Mouse (Mus musculus) G1E (cell line): Measurements from ENCODE around the gene Socs5. TPM values are rescaled to one million over a fixed set of nuclear protein-coding genes. Genes with fewer than 3 reads are reported as not detected.

ENCODE experiments used
- ATAC-seq: 2 replicates; pipeline ENCODE4 v1.8.0; 2016; ENCODE audit warnings: mild to moderate bottlenecking; ENCODE audit not compliant: insufficient number of reproducible peaks, poor library complexity, low FRiP score, severe bottlenecking; ENCODE audit errors: extremely low read depth
- DNase-seq: peaks from one replicate; pipeline ENCODE4 v3.0.0; 2012; ENCODE audit warnings: low spot score
- H3K27me3 ChIP-seq: 2 replicates; pipeline ENCODE4 v1.6.1; 2012; ENCODE audit warnings: mild to moderate bottlenecking, low read length, inconsistent platforms; ENCODE audit not compliant: insufficient read depth
- H3K36me3 ChIP-seq: replicated peaks from 2 replicates; pipeline ENCODE3; 2012; ENCODE audit warnings: mild to moderate bottlenecking, inconsistent platforms
- H3K4me1 ChIP-seq: 2 replicates; pipeline ENCODE4 v1.6.1; 2012; ENCODE audit warnings: low read depth, low read length, inconsistent platforms, mixed read lengths; ENCODE audit not compliant: insufficient read depth
- H3K4me3 ChIP-seq: 2 replicates; pipeline ENCODE4 v1.5.1; 2012; ENCODE audit warnings: low read depth, mild to moderate bottlenecking, inconsistent platforms, low read length, moderate library complexity, mixed read lengths
- H3K9me3 ChIP-seq: replicated peaks from 2 replicates; pipeline ENCODE4 v1.6.1; 2012; ENCODE audit warnings: inconsistent platforms
- CTCF ChIP-seq: IDR thresholded peaks from 2 replicates; pipeline ENCODE4 v1.5.1; 2012; ENCODE audit warnings: low read depth, low read length, inconsistent platforms, mixed read lengths
- GATA1 ChIP-seq: IDR thresholded peaks from 2 replicates; pipeline ENCODE4 v1.6.1; 2012; ENCODE audit warnings: borderline replicate concordance, low read length, inconsistent platforms, mixed read lengths
- GATA2 ChIP-seq: IDR thresholded peaks from 2 replicates; pipeline ENCODE4 v1.6.1; 2012; ENCODE audit warnings: low read depth, low read length, inconsistent platforms, borderline replicate concordance
- POLR2AphosphoS5 ChIP-seq: IDR thresholded peaks from 2 replicates; pipeline ENCODE4 v1.6.1; 2012; ENCODE audit warnings: low read depth, low read length, inconsistent platforms; ENCODE audit not compliant: insufficient replicate concordance
- TAL1 ChIP-seq: conservative IDR thresholded peaks from 2 replicates; pipeline ENCODE4 v1.6.1; 2012; ENCODE audit warnings: low read depth, low read length, inconsistent platforms, mixed read lengths
- polyA plus RNA-seq: library from polyadenylated mRNA; stranded (reverse); fragments of >175 nt; gene quantifications from 2 replicates; pipeline ENCODE4 v1.2.3, GENCODE M21; 2012
- total RNA-seq, 2 experiments: library from RNA; stranded (forward) in 1 of 2; stranded (reverse) in 1 of 2; fragments of 200-1000 nt in 1 of 2; fragments of >200 nt in 1 of 2; fragmentation: Nextera tagmentation in 1 of 2; gene quantifications; 2 replicates each; pipeline ENCODE4 v1.2.3; 2014 to 2017

The Socs5 gene
- total and polyA plus RNA-seq, 3 experiments = 7.9 to 13.7 (median 11.1) TPM

DNA sequence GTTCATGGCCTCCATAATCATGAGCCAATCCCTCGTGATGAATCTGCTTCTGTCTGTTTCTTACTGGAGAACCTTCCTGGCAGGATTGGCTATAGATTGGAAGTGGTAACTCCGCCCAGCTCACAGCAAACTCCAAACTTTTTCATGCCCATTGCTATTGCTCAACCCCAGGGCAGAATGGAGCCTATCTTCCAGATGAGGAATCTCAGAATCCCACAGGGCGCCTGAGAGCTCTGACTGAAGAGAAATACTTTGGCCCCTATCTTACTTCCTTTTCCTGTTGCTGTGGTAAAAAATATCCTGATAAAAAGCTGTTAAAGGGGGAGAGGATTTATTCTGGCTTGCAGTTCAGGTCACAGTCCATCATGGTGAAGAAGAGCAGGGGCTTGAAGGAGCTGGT lies 48.2 kb downstream of the Socs5 start:
- ATAC-seq (no peak), DNase-seq (no peak)
- no peaks in the 10 kb centered on the region for H3K9me3 ChIP-seq
- no peaks in the 10 kb centered on the region for H3K36me3 ChIP-seq
- peaks cover 17% of the 10 kb centered on the region for H3K27me3 ChIP-seq
- H3K4me1 ChIP-seq = peaks cover 46% of the 10 kb centered on the region
- TF ChIP-seq CTCF = no peak
- no peak overlapping the region for H3K4me3 ChIP-seq

DNA sequence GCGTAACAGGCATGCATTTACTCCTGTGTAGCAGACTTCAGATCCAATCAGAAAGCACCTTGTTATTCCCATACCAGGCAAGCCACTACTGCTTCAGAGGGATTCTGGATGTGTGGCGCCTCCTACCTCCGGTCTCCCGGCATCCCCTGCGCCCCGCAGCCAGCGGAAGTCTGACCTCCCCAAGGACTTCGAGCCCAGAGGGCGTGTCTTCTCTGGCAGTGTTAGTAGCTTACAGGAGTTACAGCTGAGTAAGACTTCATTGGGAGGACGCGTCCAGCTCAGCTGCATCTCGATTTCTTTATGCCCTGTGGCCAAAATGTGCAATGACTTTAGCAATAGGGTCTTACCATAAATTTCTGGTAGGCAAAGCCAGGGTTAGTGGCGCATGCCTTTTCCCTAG lies 50.3 kb downstream of the Socs5 start:
- peaks cover 45% of the 10 kb centered on the region for H3K4me1 ChIP-seq
- ATAC-seq = no peak
- no peak overlapping the region; the same call in 1 of the 2 replicates for H3K4me3 ChIP-seq
- peaks cover 12% of the 10 kb centered on the region for H3K27me3 ChIP-seq
- TF ChIP-seq TAL1 = no peak
- no peak for TF ChIP-seq CTCF
- TF ChIP-seq POLR2AphosphoS5 = no peak
- TF ChIP-seq GATA2 = no peak
- no peak for TF ChIP-seq GATA1
- no peaks in the 10 kb centered on the region for H3K9me3 ChIP-seq
- no peak for DNase-seq
- H3K36me3 ChIP-seq = no peaks in the 10 kb centered on the region

DNA sequence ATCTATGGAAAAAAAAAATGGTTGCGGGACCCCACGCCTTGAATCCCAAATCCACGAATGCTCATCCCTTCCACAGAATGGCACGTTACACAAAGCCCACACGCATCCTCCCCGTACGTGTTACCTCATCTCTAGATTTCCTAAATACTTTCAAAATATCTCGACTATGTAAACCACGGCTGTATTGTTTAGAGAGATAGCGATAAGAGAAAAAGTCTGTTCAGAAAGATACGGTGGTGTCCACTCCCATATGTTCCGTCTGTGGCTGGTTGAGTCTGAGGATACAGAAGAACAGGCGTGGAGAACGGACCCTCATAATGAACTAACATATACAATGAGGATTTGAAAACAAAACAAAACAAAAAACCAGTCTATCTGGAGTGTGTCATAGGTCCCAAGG lies 51.1 kb downstream of the Socs5 start:
- TF ChIP-seq TAL1 (peak; percentile 25; the same call in 1 of the 2 replicates), GATA1 (no peak)
- Histone ChIP-seq H3K36me3 (no peaks in the 10 kb centered on the region), H3K9me3 (no peaks in the 10 kb centered on the region), H3K4me1 (peaks cover 41% of the 10 kb centered on the region), H3K27me3 (peaks cover 12% of the 10 kb centered on the region), H3K4me3 (no peak overlapping the region)
- ATAC-seq = peak; percentile 56
- DNase-seq = no peak

DNA sequence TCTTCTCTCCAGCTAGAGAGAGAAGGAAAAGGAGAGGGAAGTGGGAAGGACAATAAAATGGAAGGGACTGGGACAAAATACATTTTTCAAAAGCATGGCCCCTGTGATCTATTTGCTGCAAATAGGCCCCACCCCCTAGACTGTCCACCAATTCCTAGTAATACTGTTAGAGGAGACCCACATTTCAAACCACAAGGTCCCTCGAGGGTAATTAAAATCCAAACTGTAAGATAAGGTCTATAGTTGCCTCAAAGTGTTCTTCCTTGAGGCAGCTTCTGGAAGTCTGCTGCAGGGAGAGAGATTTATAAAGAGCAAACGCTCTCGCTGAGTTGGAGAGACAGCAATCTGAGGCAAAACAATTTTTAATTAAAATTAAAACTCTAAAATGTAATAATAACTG lies 52.8 kb downstream of the Socs5 start:
- no peaks in the 10 kb centered on the region for H3K9me3 ChIP-seq
- peaks cover 41% of the 10 kb centered on the region for H3K4me1 ChIP-seq
- H3K36me3 ChIP-seq = no peaks in the 10 kb centered on the region
- ATAC-seq = no peak
- no peak overlapping the region for H3K4me3 ChIP-seq
- no peak for DNase-seq
- peaks cover 15% of the 10 kb centered on the region for H3K27me3 ChIP-seq
- TF ChIP-seq GATA1 (no peak), POLR2AphosphoS5 (no peak), GATA2 (no peak), TAL1 (no peak), CTCF (no peak)

DNA sequence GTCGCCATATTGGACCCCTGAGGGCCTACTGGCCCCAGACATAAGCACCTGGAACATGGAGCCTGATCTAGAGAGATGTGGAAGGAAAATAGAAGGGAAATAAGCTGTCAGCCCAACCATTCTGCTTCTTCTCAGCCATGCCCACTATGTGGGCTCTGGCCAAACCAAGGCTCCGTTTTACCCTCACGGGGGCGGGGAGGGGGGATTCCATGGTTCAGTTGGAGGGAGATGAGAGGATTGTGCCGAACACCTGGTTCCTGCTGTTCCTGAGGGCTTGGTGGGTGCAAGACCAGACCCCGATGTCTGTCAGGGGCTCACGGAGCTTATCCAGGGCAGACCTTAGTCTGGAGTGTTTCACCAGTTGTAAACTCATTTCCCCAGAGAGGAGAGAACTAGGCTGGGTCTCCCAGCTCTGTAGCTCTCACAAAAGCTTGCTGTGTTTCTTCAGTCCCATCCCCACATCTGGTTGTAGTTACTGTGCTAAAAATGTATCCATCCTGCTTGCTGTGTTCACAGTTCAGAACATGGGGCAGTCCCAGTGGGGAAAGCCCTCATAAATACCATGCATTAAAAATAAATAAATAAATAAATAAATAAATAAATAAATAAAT lies 56.9 kb downstream of the Socs5 start:
- no peak for ATAC-seq
- TF ChIP-seq POLR2AphosphoS5 (no peak), CTCF (no peak)
- Histone ChIP-seq H3K27me3 (peaks cover 13% of the 10 kb centered on the region), H3K36me3 (no peaks in the 10 kb centered on the region), H3K9me3 (peaks cover 5% of the 10 kb centered on the region; the same call in 1 of the 2 replicates), H3K4me3 (no peak overlapping the region), H3K4me1 (peaks cover 6% of the 10 kb centered on the region)
- no peak for DNase-seq

DNA sequence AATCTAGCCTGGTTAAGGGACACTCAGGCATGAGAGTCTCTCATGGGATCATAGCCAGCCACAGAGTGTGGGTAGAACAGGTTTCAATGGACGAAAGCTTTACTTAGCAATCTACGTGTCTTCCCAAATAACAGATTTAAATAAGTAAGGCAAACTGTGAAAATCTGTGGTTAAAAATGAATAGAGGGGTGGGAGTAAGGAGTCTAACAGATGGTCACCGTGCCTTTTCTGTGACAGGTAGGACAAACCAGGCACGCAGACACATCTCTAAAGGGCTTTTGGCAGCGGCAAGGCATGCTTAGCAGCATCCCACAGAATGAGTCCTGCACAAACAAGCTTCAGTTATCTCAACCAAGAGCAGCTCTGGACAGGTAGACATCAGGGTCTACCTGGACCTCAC lies 59.9 kb downstream of the Socs5 start:
- Histone ChIP-seq H3K4me3 (no peak overlapping the region), H3K4me1 (no peaks in the 10 kb centered on the region; the same call in 1 of the 2 replicates), H3K9me3 (peaks cover 5% of the 10 kb centered on the region; the same call in 1 of the 2 replicates), H3K27me3 (peaks cover 22% of the 10 kb centered on the region), H3K36me3 (no peaks in the 10 kb centered on the region)
- no peak for TF ChIP-seq GATA1
- no peak for TF ChIP-seq POLR2AphosphoS5
- TF ChIP-seq GATA2 = no peak
- TF ChIP-seq TAL1 = no peak
- TF ChIP-seq CTCF = no peak
- ATAC-seq (no peak), DNase-seq (no peak)

DNA sequence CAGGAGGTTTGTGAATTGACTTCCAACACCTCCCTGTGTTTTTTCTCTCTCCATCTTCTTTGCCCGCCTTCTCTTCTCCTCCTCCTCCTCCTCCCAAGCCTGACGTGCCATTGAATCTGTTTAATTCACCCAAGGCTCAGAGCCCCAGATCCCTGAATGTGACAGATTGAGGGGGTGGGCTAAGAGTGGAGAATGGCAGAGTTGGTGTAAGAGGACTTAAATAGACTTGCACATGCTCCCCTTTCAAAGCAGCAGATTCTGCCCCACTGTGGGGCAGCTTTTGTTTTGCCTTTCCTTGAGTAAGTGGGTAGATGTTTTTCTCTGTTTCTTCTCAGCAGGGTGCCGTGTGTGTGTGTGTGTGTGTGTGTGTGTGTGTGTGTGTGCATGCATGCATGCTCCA lies 61.6 kb downstream of the Socs5 start:
- Histone ChIP-seq H3K4me1 (no peaks in the 10 kb centered on the region; the same call in 1 of the 2 replicates), H3K36me3 (no peaks in the 10 kb centered on the region), H3K9me3 (peaks cover 10% of the 10 kb centered on the region), H3K4me3 (no peak overlapping the region), H3K27me3 (peaks cover 27% of the 10 kb centered on the region)
- DNase-seq (no peak), ATAC-seq (no peak)
- TF ChIP-seq TAL1 (no peak), GATA1 (no peak), POLR2AphosphoS5 (no peak)
